Mouse (Mus musculus) heart, adult 2 months (tissue): ENCODE data around the gene Uap1. TPM values are rescaled to one million over a fixed set of nuclear protein-coding genes. Genes with fewer than 3 reads are reported as not detected.

ENCODE experiments used
- DNase-seq, 2 experiments: peaks; one replicate each; pipeline ENCODE4 v3.0.0; 2021
- H3K27ac ChIP-seq: fragments of 200-600 bp; 2 replicates; pipeline ENCODE4 v1.8.1; 2022
- H3K27me3 ChIP-seq: fragments of 200-500 bp; 2 replicates; pipeline ENCODE4 v1.6.1; 2012; ENCODE audit warnings: mild to moderate bottlenecking, low read length, inconsistent platforms, mixed read lengths; ENCODE audit not compliant: control insufficient read depth, insufficient read depth
- H3K36me3 ChIP-seq: fragments of 200-500 bp; 2 replicates; pipeline ENCODE4 v1.6.1; 2012; ENCODE audit warnings: low read length, inconsistent platforms; ENCODE audit not compliant: control insufficient read depth, insufficient read depth
- H3K4me1 ChIP-seq: fragments of 200-500 bp; 2 replicates; pipeline ENCODE4 v1.6.1; 2011; ENCODE audit warnings: low read length; ENCODE audit not compliant: control insufficient read depth, insufficient read depth
- H3K4me3 ChIP-seq: fragments of 200-600 bp; 2 replicates; pipeline ENCODE4 v1.8.1; 2022
- H3K79me2 ChIP-seq: fragments of 200-500 bp; replicated peaks from 2 replicates; pipeline ENCODE4 v1.6.1; 2012; ENCODE audit warnings: mild to moderate bottlenecking, inconsistent platforms, low read length, moderate library complexity, mixed read lengths; ENCODE audit not compliant: control insufficient read depth, insufficient read depth
- H3K9ac ChIP-seq: fragments of 200-500 bp; 2 replicates; pipeline ENCODE4 v1.6.1; 2012; ENCODE audit warnings: low read depth, mild to moderate bottlenecking, control low read depth, inconsistent platforms, low read length, mixed read lengths
- CTCF ChIP-seq: fragments of 200-600 bp; IDR thresholded peaks from 2 replicates; pipeline ENCODE4 v1.8.1; 2022; ENCODE audit warnings: antibody characterized with exemption, mild to moderate bottlenecking, moderate library complexity
- EP300 ChIP-seq: fragments of 200-500 bp; IDR thresholded peaks from 2 replicates; pipeline ENCODE4 v1.6.1; 2011; ENCODE audit warnings: low read depth, low read length, control low read depth; ENCODE audit not compliant: insufficient read depth
- POLR2A ChIP-seq: fragments of 200-500 bp; IDR thresholded peaks from 2 replicates; pipeline ENCODE4 v1.6.1; 2011; ENCODE audit warnings: mild to moderate bottlenecking, low read depth, low read length, control low read depth; ENCODE audit not compliant: insufficient read depth
- WGBS: fragments of 180-500 bp; shearing (Covaris S2); methylation state at CpG from one replicate; pipeline ENCODE4 v1.1.7; 2018; 5-methylcytosine and 5-hydroxymethylcytosine counted together
- intact Hi-C: fragments of 180-260 bp; cut with DNase I; formaldehyde crosslinking; loops from one replicate; pipeline ENCODE4 v1.15.1; 2025
- long read RNA-seq: library from polyadenylated mRNA; stranded (forward); transcript quantifications from one replicate; pipeline ENCODE4 v2.0.0, GENCODE M21; 2021
- polyA plus RNA-seq: library from polyadenylated mRNA; depleted of rRNA; stranded (reverse); fragments of >200 nt; gene quantifications from 2 replicates; pipeline ENCODE4 v1.2.3, GENCODE M21; 2012; rRNA removed
- total RNA-seq, 2 experiments: library from RNA; stranded (reverse); gene quantifications; 2 replicates each; pipeline ENCODE4 v1.2.3; 2021

The Uap1 gene
- total RNA-seq: 10 to 100 TPM; 51.6 to 55.2 TPM
- polyA plus RNA-seq: 21.6 and 39.9 TPM in 2 replicates
- long read RNA-seq, transcript Uap1-201 (11 exons, 2,283 nt): minor isoform, 13 of 60 reads
- long read RNA-seq, transcript Uap1-203 (11 exons, 2,287 nt): major isoform, 36 of 60 reads
- long read RNA-seq, transcript Uap1-202 (10 exons, 2,311 nt): minor isoform, 6 of 60 reads
- long read RNA-seq, partial matches to known transcripts: 3 of 60 reads
- long read RNA-seq, other reads (novel, unspliced or antisense): 2 of 60 reads

DNA sequence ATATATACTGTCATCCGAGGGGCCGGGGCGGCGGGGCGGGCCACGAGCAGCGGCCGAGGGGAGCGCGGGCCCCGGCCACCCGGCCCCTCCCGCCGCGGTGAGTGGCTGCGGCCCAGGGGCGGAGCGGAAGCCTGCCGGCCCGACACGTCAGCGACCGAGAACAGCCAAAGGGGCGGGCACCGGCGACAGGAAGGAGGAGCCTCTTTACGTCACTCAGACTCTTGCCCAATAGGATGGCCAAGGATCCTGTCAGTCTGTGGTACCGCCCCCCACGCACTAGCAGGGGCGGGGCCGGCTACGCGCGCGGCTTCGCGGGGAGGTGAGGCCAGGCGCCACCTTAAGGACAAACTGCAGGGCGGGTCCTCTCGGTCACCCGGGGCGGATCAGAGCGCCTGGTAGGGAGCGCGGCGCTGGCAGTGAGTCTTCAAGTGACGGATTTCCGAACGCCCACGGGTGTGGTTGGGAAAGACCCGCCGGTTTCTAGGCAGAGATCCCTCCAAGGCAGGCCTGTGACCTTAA is at the start of gene Uap1:
Gene Uap1 (minus strand): TSS at position 144 of the 519 bp plus-strand sequence.
- DNase-seq: peak; percentile 99
- Histone ChIP-seq H3K9ac (peak within 1 kb of the TSS; percentile 92), H3K27me3 (no peaks in the 10 kb centered on the region), H3K79me2 (peaks cover 4% of the 10 kb centered on the region; the same call in 1 of the 2 replicates), H3K4me3 (peak within 1 kb of the TSS; percentile 97), H3K27ac (peak within 1 kb of the TSS; percentile 98), H3K36me3 (no peaks in the 10 kb centered on the region), H3K4me1 (peaks cover 5% of the 10 kb centered on the region)
- under 1% methylated on average over 52 of the region's 52 CpGs for WGBS
- TF ChIP-seq POLR2A (peak; percentile 75), CTCF (peak; percentile 73), EP300 (peak; percentile 26; the same call in 1 of the 2 replicates)
- intact Hi-C loops: loop anchor here (1.0 kb wide), 1 partner anchor 12 kb away; no protein-coding TSS in a partner anchor

DNA sequence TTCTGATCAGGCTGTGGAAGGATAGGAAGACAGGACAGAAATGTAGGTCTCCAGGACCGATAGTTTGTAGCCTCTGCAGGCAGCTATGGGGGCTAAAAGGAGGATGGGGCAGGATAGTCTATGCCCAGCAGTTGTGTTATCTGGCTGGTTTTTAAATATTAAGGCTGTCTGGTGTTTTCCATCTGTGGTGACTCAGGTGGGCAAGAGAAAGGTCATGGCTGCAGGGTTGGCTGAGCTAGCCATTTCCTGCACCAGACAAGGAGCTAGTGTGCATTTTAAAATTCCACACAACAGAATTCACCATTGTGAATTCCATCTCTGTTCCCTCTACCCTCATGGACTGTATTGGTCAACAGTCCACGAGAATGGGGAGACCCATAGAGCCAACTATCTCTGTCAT is 48.5 kb upstream of the Uap1 start:
- intact Hi-C loops: no loop called here
- 69% methylated on average over 2 of the region's 2 CpGs for WGBS
- no peaks in the 10 kb centered on the region for H3K4me1 ChIP-seq

GRCm38 (mm10) chr1:170220351-170220750 is 45.6 kb upstream of the Uap1 start:
- no peak for TF ChIP-seq EP300
- no peak for TF ChIP-seq POLR2A
- TF ChIP-seq CTCF: no peak
- Histone ChIP-seq H3K36me3 (no peaks in the 10 kb centered on the region), H3K27me3 (no peaks in the 10 kb centered on the region; the same call in 1 of the 2 replicates), H3K27ac (no peak overlapping the region), H3K9ac (no peak overlapping the region), H3K79me2 (no peaks in the 10 kb centered on the region), H3K4me3 (no peak overlapping the region), H3K4me1 (no peaks in the 10 kb centered on the region)
- intact Hi-C loops: no loop called here
- DNase-seq: no peak

More for the DNA sequence above, 48.5 kb upstream of the Uap1 start:
- H3K27ac ChIP-seq: no peak overlapping the region
- TF ChIP-seq POLR2A: no peak
- TF ChIP-seq EP300: no peak
- TF ChIP-seq CTCF: no peak
- H3K4me3 ChIP-seq: no peak overlapping the region
- no peak for DNase-seq
- no peaks in the 10 kb centered on the region for H3K36me3 ChIP-seq
- H3K79me2 ChIP-seq: no peaks in the 10 kb centered on the region
- H3K27me3 ChIP-seq: no peaks in the 10 kb centered on the region; the same call in 1 of the 2 replicates
- no peak overlapping the region for H3K9ac ChIP-seq

GRCm38 (mm10) chr1:170218091-170218884 is 43.5 kb upstream of the Uap1 start:
- Histone ChIP-seq H3K36me3 (no peaks in the 10 kb centered on the region), H3K9ac (no peak overlapping the region), H3K79me2 (0 out of 2 replicates have a peak, but pooled peaks cover 3% of the 10 kb centered on the region), H3K4me1 (no peaks in the 10 kb centered on the region), H3K4me3 (no peak overlapping the region), H3K27ac (no peak overlapping the region), H3K27me3 (no peaks in the 10 kb centered on the region; the same call in 1 of the 2 replicates)
- intact Hi-C loops: loop anchor here (2.0 kb wide), 1 partner anchor 395 kb away; no protein-coding TSS in a partner anchor
- no peak for DNase-seq
- 77% methylated on average over 6 of the region's 6 CpGs for WGBS
- TF ChIP-seq CTCF (peak; percentile 65), EP300 (no peak)

GRCm38 (mm10) chr1:170215590-170215989 is 40.8 kb upstream of the Uap1 start:
- no peaks in the 10 kb centered on the region for H3K27me3 ChIP-seq
- H3K4me3 ChIP-seq: peak overlapping the region; percentile 86
- 0 out of 2 replicates have a peak, but pooled peaks cover 3% of the 10 kb centered on the region for H3K79me2 ChIP-seq
- WGBS: 67% methylated on average over 3 of the region's 3 CpGs
- intact Hi-C loops: no loop called here
- H3K9ac ChIP-seq: no peak overlapping the region
- H3K4me1 ChIP-seq: no peaks in the 10 kb centered on the region
- TF ChIP-seq CTCF: no peak
- TF ChIP-seq EP300: no peak
- TF ChIP-seq POLR2A: no peak
- no peaks in the 10 kb centered on the region for H3K36me3 ChIP-seq
- no peak for DNase-seq
- H3K27ac ChIP-seq: peak overlapping the region; percentile 90
